Comparison of ENCODE assay signal across 22 mouse cellular contexts in the genomic region with DNA sequence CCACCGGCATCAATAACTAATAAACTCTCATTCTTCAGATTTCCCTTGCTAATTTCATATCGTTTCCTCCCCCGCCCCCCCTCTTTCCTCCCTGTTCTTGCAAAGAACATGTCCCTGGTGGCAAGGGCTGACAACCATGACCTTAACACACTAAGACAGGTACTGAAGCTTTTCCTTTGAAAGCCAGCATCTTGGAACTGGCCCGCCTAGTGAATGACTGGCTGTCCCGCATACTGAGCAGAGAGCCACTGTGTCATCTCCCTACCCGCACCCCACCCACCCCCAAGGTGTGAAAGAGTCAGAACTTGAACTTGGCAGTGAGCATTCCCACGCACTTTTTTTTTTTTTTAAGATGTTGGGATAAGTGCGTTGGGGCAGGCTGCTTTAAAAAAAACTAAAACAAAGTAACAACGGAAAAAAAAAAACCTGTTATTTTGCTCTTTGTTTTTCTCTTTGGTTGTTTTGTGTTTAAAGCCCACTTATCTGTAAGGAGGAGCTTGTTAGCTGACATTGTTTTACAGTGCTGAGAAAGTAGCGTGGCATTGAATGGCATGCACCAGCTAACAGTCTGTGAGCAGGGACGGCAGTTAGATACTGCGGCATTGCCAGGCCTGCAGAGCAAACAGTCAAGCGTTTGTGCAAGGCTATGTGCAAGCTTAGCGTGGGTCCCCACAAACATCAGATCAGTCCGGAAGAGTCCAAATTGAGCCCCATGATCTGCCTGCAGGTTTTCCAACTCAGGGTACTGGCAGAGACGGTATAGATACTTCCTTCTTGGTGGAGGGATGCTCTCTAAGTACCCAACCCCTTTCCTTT.
DNase-seq lines count a peak whose midpoint lies in the region; ATAC-seq and TF ChIP-seq lines count a peak whose summit lies in the region.
"Had no signal": no experiment of that assay in that cellular context is flagged by ENCODE, and none has a peak within 500 bp of the region (broad histone marks: within the 10 kb centered on the region; RNA-seq: fewer than 3 reads in every experiment).

No protein-coding gene starts in this region.

- WGBS in midbrain, embryonic 13.5 days = 70% methylated on average over 16 of the region's 16 CpGs
- 86% methylated on average over 16 of the region's 16 CpGs for WGBS in midbrain, embryonic 11.5 days
- WGBS in liver, embryonic 11.5 days = 85% methylated on average over 16 of the region's 16 CpGs
- WGBS in liver, postnatal 0 days (ENCODE audit: insufficient replicate concordance) = 83% methylated on average over 16 of the region's 16 CpGs

- peaks cover 27% of the 10 kb centered on the region for H3K36me3 ChIP-seq in midbrain, embryonic 13.5 days
- peaks cover 7% of the 10 kb centered on the region; the same call in 1 of the 2 replicates for H3K36me3 ChIP-seq in midbrain, embryonic 11.5 days (ENCODE audit: control insufficient read depth, insufficient read depth, low read length)
- peaks cover 8% of the 10 kb centered on the region for H3K36me3 ChIP-seq in liver, embryonic 11.5 days (ENCODE audit: control insufficient read depth, insufficient read depth, low read length)
- peaks cover 25% of the 10 kb centered on the region for H3K36me3 ChIP-seq in liver, postnatal 0 days (replicated peaks; ENCODE audit: insufficient read depth, low read length)
- H3K36me3 ChIP-seq: forebrain, embryonic 15.5 days had no signal

- H3K4me3 ChIP-seq in midbrain, embryonic 13.5 days (replicated peaks) = no peak overlapping the region
- no peak overlapping the region for H3K4me3 ChIP-seq in midbrain, embryonic 11.5 days (ENCODE audit: low read depth, low read length)
- H3K4me3 ChIP-seq in liver, embryonic 11.5 days (ENCODE audit: low read depth, low read length) = peak overlapping the region; percentile 40
- peak overlapping the region; percentile 33 for H3K4me3 ChIP-seq in liver, postnatal 0 days (ENCODE audit: low read depth, low read length)
- H3K4me3 ChIP-seq: embryonic facial prominence, embryonic 12.5 days; forebrain, embryonic 15.5 days; heart, embryonic 12.5 days; kidney, embryonic 15.5 days; limb, embryonic 13.5 days; lung, embryonic 15.5 days; stomach, embryonic 15.5 days had no signal

- peak overlapping the region; percentile 70 for H3K27ac ChIP-seq in midbrain, embryonic 13.5 days
- no peak overlapping the region for H3K27ac ChIP-seq in midbrain, embryonic 11.5 days (ENCODE audit: low read depth, low read length)
- H3K27ac ChIP-seq in liver, embryonic 11.5 days (ENCODE audit: low read depth, low read length) = peak overlapping the region; percentile 16; the same call in 1 of the 2 replicates
- H3K27ac ChIP-seq in liver, postnatal 0 days (ENCODE audit: low read depth) = peak overlapping the region; percentile 89
- H3K27ac ChIP-seq: embryonic facial prominence, embryonic 12.5 days; forebrain, embryonic 15.5 days; kidney, embryonic 15.5 days; limb, embryonic 13.5 days; lung, embryonic 15.5 days; macrophage; stomach, embryonic 15.5 days had no signal

- no peak for TF ChIP-seq EP300 in liver, postnatal 0 days (IDR thresholded peaks at IDR 0.05; ENCODE audit: low read depth)

- DNase-seq in midbrain, embryonic 11.5 days (ENCODE audit: low spot score, missing footprints) = no peak
- no peak for DNase-seq in liver, embryonic 11.5 days (ENCODE audit: low spot score)
- DNase-seq in liver, postnatal 0 days = no peak
- no peak for DNase-seq in urinary bladder, postnatal 4 days (ENCODE audit: low spot score in 2 of 2)
- no peak for DNase-seq in thymus, postnatal 0 days (ENCODE audit: low spot score)
- DNase-seq in gastrocnemius, postnatal 25 days = no peak
- DNase-seq: adrenal gland, adult 2 months; cerebellum, adult 18-20 months; cerebellum, postnatal 14 days; heart, postnatal 10 days; kidney, postnatal 36 days; thymus, postnatal 36 days had no signal

- no peaks in the 10 kb centered on the region for H3K27me3 ChIP-seq in midbrain, embryonic 13.5 days
- H3K27me3 ChIP-seq in midbrain, embryonic 11.5 days (ENCODE audit: control insufficient read depth, insufficient read depth, low read length) = no peaks in the 10 kb centered on the region
- no peaks in the 10 kb centered on the region for H3K27me3 ChIP-seq in liver, embryonic 11.5 days (replicated peaks; ENCODE audit: control insufficient read depth, insufficient read depth, low read length)
- H3K27me3 ChIP-seq in liver, postnatal 0 days (ENCODE audit: insufficient read depth, low read length) = no peaks in the 10 kb centered on the region
- H3K27me3 ChIP-seq: embryonic facial prominence, embryonic 12.5 days; heart, embryonic 12.5 days; kidney, embryonic 15.5 days; limb, embryonic 13.5 days; lung, embryonic 15.5 days; stomach, embryonic 15.5 days had no signal

- no peaks in the 10 kb centered on the region for H3K9me3 ChIP-seq in midbrain, embryonic 13.5 days
- H3K9me3 ChIP-seq in midbrain, embryonic 11.5 days (ENCODE audit: control insufficient read depth, low read length) = no peaks in the 10 kb centered on the region
- H3K9me3 ChIP-seq in liver, embryonic 11.5 days (ENCODE audit: control insufficient read depth, low read length) = no peaks in the 10 kb centered on the region
- no peaks in the 10 kb centered on the region for H3K9me3 ChIP-seq in liver, postnatal 0 days (ENCODE audit: low read length)
- H3K9me3 ChIP-seq: embryonic facial prominence, embryonic 12.5 days; forebrain, embryonic 15.5 days; heart, embryonic 12.5 days; kidney, embryonic 15.5 days; lung, embryonic 15.5 days; stomach, embryonic 15.5 days had no signal

- TF ChIP-seq CTCF in liver, postnatal 0 days (IDR thresholded peaks at IDR 0.05; ENCODE audit: low read depth) = no peak

- H3K9ac ChIP-seq in midbrain, embryonic 13.5 days (replicated peaks) = no peak overlapping the region
- no peak overlapping the region for H3K9ac ChIP-seq in midbrain, embryonic 11.5 days (ENCODE audit: low read length)
- peak overlapping the region; percentile 68 for H3K9ac ChIP-seq in liver, embryonic 11.5 days (ENCODE audit: low read depth, low read length)
- peak overlapping the region; percentile 21; the same call in 1 of the 2 replicates for H3K9ac ChIP-seq in liver, postnatal 0 days (replicated peaks)
- H3K9ac ChIP-seq: embryonic facial prominence, embryonic 12.5 days; forebrain, embryonic 15.5 days; heart, embryonic 12.5 days; kidney, embryonic 15.5 days; limb, embryonic 13.5 days; lung, embryonic 15.5 days; stomach, embryonic 15.5 days had no signal

- H3K4me1 ChIP-seq in midbrain, embryonic 13.5 days (replicated peaks) = peaks cover 37% of the 10 kb centered on the region
- peaks cover 10% of the 10 kb centered on the region for H3K4me1 ChIP-seq in midbrain, embryonic 11.5 days (ENCODE audit: control insufficient read depth, insufficient read depth, low read length)
- H3K4me1 ChIP-seq in liver, embryonic 11.5 days (replicated peaks; ENCODE audit: control insufficient read depth, insufficient read depth, low read length) = peaks cover 26% of the 10 kb centered on the region
- H3K4me1 ChIP-seq in liver, postnatal 0 days (ENCODE audit: insufficient read depth) = peaks cover 8% of the 10 kb centered on the region; the same call in 1 of the 2 replicates
- H3K4me1 ChIP-seq: embryonic facial prominence, embryonic 12.5 days; stomach, embryonic 15.5 days had no signal

- no peak for ATAC-seq in midbrain, embryonic 13.5 days
- no peak for ATAC-seq in midbrain, embryonic 11.5 days (ENCODE audit: low FRiP score)
- ATAC-seq in liver, embryonic 11.5 days (replicated peaks; ENCODE audit: low FRiP score) = no peak
- no peak for ATAC-seq in liver, postnatal 0 days
- ATAC-seq: forebrain, embryonic 15.5 days; intestine, postnatal 0 days had no signal

- H3K4me2 ChIP-seq in midbrain, embryonic 13.5 days (replicated peaks) = no peak overlapping the region
- H3K4me2 ChIP-seq in midbrain, embryonic 11.5 days = no peak overlapping the region
- peak overlapping the region; percentile 62 for H3K4me2 ChIP-seq in liver, embryonic 11.5 days
- H3K4me2 ChIP-seq in liver, postnatal 0 days (ENCODE audit: low read depth, low read length) = peak overlapping the region; percentile 64
- H3K4me2 ChIP-seq: embryonic facial prominence, embryonic 12.5 days; forebrain, embryonic 15.5 days; heart, embryonic 12.5 days; kidney, embryonic 15.5 days; limb, embryonic 13.5 days; lung, embryonic 15.5 days; stomach, embryonic 15.5 days had no signal

Comparison
In these comparisons a context has a peak if more than half of its experiments do, and no peak if none do; other contexts are left out.
1. H3K4me2 ChIP-seq: peak in liver, embryonic 11.5 days (single experiment) and liver, postnatal 0 days (single experiment); none in midbrain, embryonic 13.5 days (single experiment) and midbrain, embryonic 11.5 days (single experiment).
2. H3K4me3 ChIP-seq: peak in liver, embryonic 11.5 days (single experiment) and liver, postnatal 0 days (single experiment); none in midbrain, embryonic 13.5 days (single experiment) and midbrain, embryonic 11.5 days (single experiment).
3. H3K9ac ChIP-seq: peak in liver, embryonic 11.5 days (single experiment) and liver, postnatal 0 days (single experiment); none in midbrain, embryonic 13.5 days (single experiment) and midbrain, embryonic 11.5 days (single experiment).